Mouse (Mus musculus) cerebellum, adult 8-10 months (tissue): Measurements from ENCODE around the gene Unkl.
"Not testable (repeated sequence)": the region's sequence is repeated elsewhere in the genome, so short reads cannot be mapped to it uniquely, and the experiment has no call there.

Experiments
- DNase-seq: peaks from one replicate; pipeline ENCODE4 v3.0.0; 2022

The Unkl gene

GRCm38 (mm10) chr17:25220746-25221145 is 32.5 kb downstream of the Unkl start:
- DNase-seq, result no peak

GRCm38 (mm10) chr17:25221821-25222503 is 33.8 kb downstream of the Unkl start:
- DNase-seq, result peak; percentile 76

- peak; percentile 54 for DNase-seq
These were observed 34.3 kb downstream of the Unkl start for GRCm38 (mm10) chr17:25222504-25222940.

GRCm38 (mm10) chr17:25222951-25223601 is 34.9 kb downstream of the Unkl start:
- DNase-seq, result no peak

- no peak for DNase-seq
These were observed 36.5 kb downstream of the Unkl start for GRCm38 (mm10) chr17:25224586-25225222.

- no peak for DNase-seq
These were observed 37.5 kb downstream of the Unkl start for GRCm38 (mm10) chr17:25225659-25226058.

GRCm38 (mm10) chr17:25227991-25228390 is 39.8 kb downstream of the Unkl start:
- DNase-seq, result no peak

- DNase-seq, result not testable (repeated sequence)
These were observed 41.9 kb downstream of the Unkl start for GRCm38 (mm10) chr17:25230014-25230655.

- no peak for DNase-seq
These were observed 42.5 kb downstream of the Unkl start for GRCm38 (mm10) chr17:25230700-25231099.

- not testable (repeated sequence) for DNase-seq
These were observed 43.4 kb downstream of the Unkl start for GRCm38 (mm10) chr17:25231621-25232020.

- no peak for DNase-seq
These were observed 47.4 kb downstream of the Unkl start for GRCm38 (mm10) chr17:25235635-25236034.

- DNase-seq, result peak; percentile 76
These were observed 51.8 kb downstream of the Unkl start, which contains the start of the genes Gnptg and Tsr3 for GRCm38 (mm10) chr17:25239695-25240636. TSS of gene Gnptg (minus strand) at chr17:25240124. TSS of gene Tsr3 (plus strand) at chr17:25240170.

GRCm38 (mm10) chr17:25243131-25243780 is 55.1 kb downstream of the Unkl start:
- no peak for DNase-seq

- DNase-seq, result no peak
These were observed 56.0 kb downstream of the Unkl start for GRCm38 (mm10) chr17:25244239-25244638.

- no peak for DNase-seq
These were observed 60.0 kb downstream of the Unkl start for GRCm38 (mm10) chr17:25248033-25248750.

GRCm38 (mm10) chr17:25250181-25250835 is 62.1 kb downstream of the Unkl start:
- DNase-seq, result no peak

GRCm38 (mm10) chr17:25252643-25253042 is 64.4 kb downstream of the Unkl start:
- DNase-seq, result no peak

GRCm38 (mm10) chr17:25253760-25254159 is 65.6 kb downstream of the Unkl start:
- DNase-seq, result no peak

GRCm38 (mm10) chr17:25255110-25255509 is 66.9 kb downstream of the Unkl start:
- no peak for DNase-seq

GRCm38 (mm10) chr17:25256140-25256754 is 68.0 kb downstream of the Unkl start, which contains the start of gene Baiap3:
TSS of gene Baiap3 (minus strand) at chr17:25256364.
- no peak for DNase-seq
